Mouse (Mus musculus) hindbrain, embryonic 14.5 days (tissue): ENCODE measurements around the gene Tcerg1l. TPM values are rescaled to one million over a fixed set of nuclear protein-coding genes. Genes with fewer than 3 reads are reported as not detected.

Experiments
- ATAC-seq: fragments of 200-750 bp; cut with Nextera tagmentation; 2 replicates; pipeline ENCODE4 v1.8.0; 2017; ENCODE audit warnings: moderate number of reproducible peaks, mild to moderate bottlenecking, moderate TSS enrichment, moderate library complexity; ENCODE audit not compliant: low FRiP score
- DNase-seq: peaks from one replicate; pipeline ENCODE4 v3.0.0-alpha.2; 2015; ENCODE audit warnings: low spot score
- H3K27ac ChIP-seq: fragments of 300-500 bp; sonication (generic); 2 replicates; pipeline ENCODE4 v1.5.1; 2014; ENCODE audit warnings: mild to moderate bottlenecking, moderate library complexity
- H3K27me3 ChIP-seq: fragments of 300-500 bp; sonication (generic); 2 replicates; pipeline ENCODE4 v1.6.1; 2014; ENCODE audit warnings: mild to moderate bottlenecking, low read length, mixed read lengths; ENCODE audit not compliant: control insufficient read depth, insufficient read depth
- H3K36me3 ChIP-seq: fragments of 300-500 bp; sonication (generic); replicated peaks from 2 replicates; pipeline ENCODE4 v1.6.1; 2014; ENCODE audit not compliant: control insufficient read depth, insufficient read depth
- H3K4me1 ChIP-seq: fragments of 300-500 bp; sonication (generic); replicated peaks from 2 replicates; pipeline ENCODE4 v1.6.1; 2014; ENCODE audit warnings: antibody characterized with exemption, low read length, mixed read lengths; ENCODE audit not compliant: control insufficient read depth, insufficient read depth
- H3K4me2 ChIP-seq: fragments of 300-500 bp; sonication (generic); replicated peaks from 2 replicates; pipeline ENCODE4 v1.6.1; 2014; ENCODE audit warnings: mild to moderate bottlenecking, moderate library complexity
- H3K4me3 ChIP-seq: fragments of 300-500 bp; sonication (generic); replicated peaks from 2 replicates; pipeline ENCODE4 v1.5.1; 2014; ENCODE audit warnings: mild to moderate bottlenecking, low read length
- H3K9ac ChIP-seq: fragments of 300-500 bp; sonication (generic); 2 replicates; pipeline ENCODE4 v1.6.1; 2014
- H3K9me3 ChIP-seq: fragments of 300-500 bp; sonication (generic); 2 replicates; pipeline ENCODE4 v1.6.1; 2016; ENCODE audit warnings: low read length; ENCODE audit not compliant: control insufficient read depth
- WGBS: fragments of 180-500 bp; shearing (Covaris S2); extraction: QIAGEN DNeasy Blood & Tissue Kit; methylation state at CpG from one replicate; pipeline ENCODE4 v1.1.7; 2014; 5-methylcytosine and 5-hydroxymethylcytosine counted together
- polyA plus RNA-seq: library from polyadenylated mRNA; unstranded; fragments of >200 nt; fragmentation: Nextera tagmentation; extraction: Ambion mirVana; gene quantifications from 2 replicates; pipeline ENCODE4 v1.2.1, GENCODE M21; 2014

The Tcerg1l gene
- polyA plus RNA-seq, 1 experiment from 2014 or later, result 39.7 TPM

DNA sequence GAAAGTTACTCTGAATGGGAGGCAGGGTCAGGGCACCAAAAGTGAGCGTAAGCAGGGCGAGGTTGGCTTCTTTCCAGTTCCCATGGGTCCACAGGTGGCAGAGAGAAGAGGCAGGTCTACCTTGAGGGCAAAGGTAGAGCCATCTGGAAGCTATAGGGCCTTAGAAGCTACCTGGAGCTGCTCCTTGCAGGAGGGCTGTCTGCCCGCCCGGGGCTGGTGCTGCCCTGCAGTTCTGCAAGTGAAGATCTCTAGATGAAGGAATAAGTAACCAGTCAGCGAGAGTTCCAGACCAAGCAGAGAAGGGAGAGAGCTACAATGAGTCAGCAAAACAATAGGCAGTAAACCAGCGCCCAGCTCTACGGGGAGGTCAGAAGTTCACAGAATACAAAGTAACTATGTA, 22.0 kb downstream of the Tcerg1l start:
- Histone ChIP-seq H3K27ac (no peak overlapping the region), H3K27me3 (no peaks in the 10 kb centered on the region), H3K9ac (no peak overlapping the region), H3K4me1 (0 out of 2 replicates have a peak, but pooled peaks cover 3% of the 10 kb centered on the region), H3K9me3 (no peaks in the 10 kb centered on the region), H3K4me2 (no peak overlapping the region), H3K36me3 (no peaks in the 10 kb centered on the region), H3K4me3 (no peak overlapping the region)
- DNase-seq (no peak), ATAC-seq (no peak)
- 51% methylated on average over 7 of the region's 7 CpGs for WGBS

DNA sequence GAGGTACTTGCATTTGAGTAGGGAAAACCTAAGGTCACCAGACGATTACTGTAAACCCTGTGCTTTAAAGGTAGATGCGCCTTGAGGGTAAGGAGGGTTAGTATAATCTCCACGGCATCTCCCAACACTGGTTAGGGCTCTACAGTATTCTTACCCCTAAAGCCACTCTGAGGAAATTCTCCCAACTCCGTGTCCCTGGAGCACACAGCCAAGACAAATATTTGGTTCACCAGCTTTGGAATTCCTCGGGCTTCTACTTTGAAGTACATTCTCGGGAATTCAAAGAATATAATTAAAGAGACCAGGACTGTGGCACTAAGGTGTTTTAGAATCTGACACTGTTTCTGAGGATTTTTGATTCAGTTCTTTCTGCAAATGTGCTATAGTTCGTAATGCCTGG, 23.2 kb downstream of the Tcerg1l start:
- 75% methylated on average over 7 of the region's 7 CpGs for WGBS
- no peak for ATAC-seq
- Histone ChIP-seq H3K27ac (no peak overlapping the region), H3K9me3 (no peaks in the 10 kb centered on the region), H3K36me3 (no peaks in the 10 kb centered on the region), H3K27me3 (no peaks in the 10 kb centered on the region), H3K4me1 (no peaks in the 10 kb centered on the region), H3K4me2 (no peak overlapping the region), H3K9ac (no peak overlapping the region), H3K4me3 (no peak overlapping the region)
- DNase-seq, result no peak

DNA sequence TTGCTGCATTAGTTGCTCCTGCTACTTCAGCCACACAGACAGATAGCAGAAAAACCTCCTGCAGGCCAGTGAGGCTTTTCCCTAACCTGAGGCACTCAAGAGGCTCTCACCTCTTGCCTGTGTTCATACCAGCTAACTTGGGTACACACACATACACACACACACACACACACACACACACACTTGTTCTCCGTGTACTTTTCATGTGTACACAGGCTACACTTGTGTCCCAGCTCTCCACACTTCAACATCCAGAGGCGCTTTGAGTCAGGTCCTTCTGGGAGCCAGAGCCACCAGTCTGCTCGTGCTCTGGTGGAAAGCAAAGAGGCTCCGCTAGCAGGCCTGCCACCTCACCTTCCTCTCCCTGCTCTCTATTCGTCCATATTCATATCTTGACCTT, 24.0 kb downstream of the Tcerg1l start:
- no peak for ATAC-seq
- Histone ChIP-seq H3K4me3 (no peak overlapping the region), H3K4me2 (no peak overlapping the region), H3K9me3 (no peaks in the 10 kb centered on the region), H3K27ac (no peak overlapping the region), H3K27me3 (no peaks in the 10 kb centered on the region), H3K9ac (no peak overlapping the region), H3K4me1 (no peaks in the 10 kb centered on the region), H3K36me3 (no peaks in the 10 kb centered on the region)
- no peak for DNase-seq
- 81% methylated on average over 5 of the region's 5 CpGs for WGBS

DNA sequence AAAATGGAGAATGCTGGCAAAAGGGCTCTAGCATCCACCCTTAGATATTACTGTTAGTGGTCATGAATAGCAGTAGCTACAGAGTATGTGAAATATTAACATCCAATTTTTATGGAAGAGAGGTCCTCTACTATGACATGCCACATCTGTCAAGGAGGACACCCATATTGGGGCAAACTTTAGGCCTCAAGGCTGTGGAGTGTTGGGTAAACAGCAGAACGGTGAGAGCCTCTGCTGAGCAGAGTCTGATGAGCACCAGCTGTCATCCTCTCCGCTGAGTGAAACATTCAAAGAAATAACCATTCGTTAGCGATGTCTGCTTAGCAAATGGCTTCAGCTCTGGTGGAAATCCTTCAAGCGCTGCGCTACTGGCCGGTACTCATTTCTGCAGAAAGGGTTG, 30.0 kb downstream of the Tcerg1l start:
- Histone ChIP-seq H3K27ac (no peak overlapping the region), H3K36me3 (no peaks in the 10 kb centered on the region), H3K9ac (no peak overlapping the region), H3K4me1 (no peaks in the 10 kb centered on the region), H3K4me3 (no peak overlapping the region), H3K4me2 (no peak overlapping the region), H3K9me3 (no peaks in the 10 kb centered on the region), H3K27me3 (no peaks in the 10 kb centered on the region)
- DNase-seq (no peak), ATAC-seq (no peak)
- 84% methylated on average over 7 of the region's 7 CpGs for WGBS

DNA sequence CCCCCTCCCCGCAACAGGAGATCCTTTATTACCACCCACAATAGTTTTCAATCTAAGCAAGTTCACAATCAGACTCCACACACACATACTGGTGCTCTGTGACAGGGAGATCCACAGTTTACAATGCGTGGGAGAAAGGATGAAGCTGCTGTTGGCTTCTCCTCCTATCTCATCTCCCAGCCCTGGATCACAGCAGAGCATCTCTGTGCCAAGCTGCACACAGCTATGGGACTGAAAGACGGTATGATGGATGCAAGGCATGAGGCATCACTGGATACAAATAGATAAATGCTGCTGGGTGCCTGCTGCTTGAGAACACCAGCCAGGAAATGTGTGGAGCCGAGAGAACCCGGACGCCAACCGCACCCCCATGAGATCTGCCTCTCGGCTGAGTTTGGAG, 32.0 kb downstream of the Tcerg1l start:
- H3K9ac ChIP-seq, result no peak overlapping the region
- ATAC-seq, result no peak
- no peak for DNase-seq
- no peaks in the 10 kb centered on the region for H3K27me3 ChIP-seq
- 81% methylated on average over 8 of the region's 8 CpGs for WGBS
- no peaks in the 10 kb centered on the region for H3K9me3 ChIP-seq
- no peak overlapping the region for H3K4me2 ChIP-seq
- no peaks in the 10 kb centered on the region for H3K4me1 ChIP-seq
- H3K4me3 ChIP-seq, result no peak overlapping the region
- H3K36me3 ChIP-seq, result no peaks in the 10 kb centered on the region
- no peak overlapping the region for H3K27ac ChIP-seq

DNA sequence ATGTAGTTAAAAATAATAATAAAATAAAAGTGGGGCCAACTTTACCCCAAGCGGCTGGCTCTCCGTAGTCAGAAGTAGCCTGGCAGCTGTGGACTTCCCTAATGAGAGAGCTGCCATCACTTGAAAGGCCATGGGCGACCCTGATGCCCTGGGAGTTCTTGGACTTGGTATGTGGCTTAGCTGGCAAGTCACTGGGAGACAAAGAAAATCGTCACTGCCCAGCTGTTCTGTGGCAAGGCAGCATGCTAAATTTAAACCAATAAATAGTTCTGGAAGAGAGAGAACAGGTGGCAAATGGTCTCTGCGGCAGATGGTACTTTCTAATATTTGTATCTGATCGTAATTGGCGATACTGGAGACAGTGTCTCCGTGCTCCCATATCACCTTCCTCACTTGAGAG, 40.1 kb downstream of the Tcerg1l start:
- Histone ChIP-seq H3K4me2 (no peak overlapping the region), H3K27ac (no peak overlapping the region), H3K9me3 (no peaks in the 10 kb centered on the region), H3K4me3 (no peak overlapping the region), H3K27me3 (no peaks in the 10 kb centered on the region), H3K4me1 (no peaks in the 10 kb centered on the region), H3K9ac (no peak overlapping the region), H3K36me3 (no peaks in the 10 kb centered on the region)
- WGBS, result 65% methylated on average over 8 of the region's 8 CpGs
- DNase-seq (no peak), ATAC-seq (no peak)

DNA sequence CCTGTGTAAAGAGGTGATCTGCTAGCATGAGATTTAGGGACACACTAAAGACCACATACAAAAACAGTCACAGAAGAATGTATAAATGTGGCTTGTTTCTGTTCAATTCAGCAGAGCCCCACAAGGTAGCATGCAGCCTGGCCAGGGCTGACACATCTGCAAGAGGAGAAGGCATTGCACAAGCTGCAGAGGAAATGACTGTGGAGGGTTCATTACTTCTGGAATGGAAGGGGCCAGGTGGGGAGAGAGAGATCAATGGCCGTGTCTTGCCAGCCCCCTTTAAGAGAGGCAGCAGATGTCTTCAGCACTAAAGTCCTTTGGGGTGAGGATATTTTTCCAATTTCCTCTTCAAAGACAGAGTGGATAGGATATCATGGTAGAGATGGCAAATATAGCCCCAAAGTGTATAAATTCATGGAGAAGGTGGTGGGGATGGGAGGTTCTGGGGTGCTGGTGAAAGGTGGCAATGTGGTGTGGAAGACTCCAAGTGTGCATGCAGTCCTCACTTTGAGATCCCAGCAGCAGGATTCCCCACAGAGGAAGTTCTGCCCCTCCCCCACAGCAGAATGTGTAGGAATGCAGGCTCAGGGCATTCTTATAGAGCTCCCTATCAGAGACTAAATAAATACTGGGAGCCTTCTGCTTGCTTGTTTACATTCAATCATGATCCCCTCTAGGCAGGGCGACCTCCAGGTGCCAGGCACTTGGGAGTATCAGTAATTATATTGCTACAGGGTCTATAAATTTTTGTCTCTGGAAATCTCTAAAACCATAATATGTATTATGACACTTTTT, 40.7 kb downstream of the Tcerg1l start:
- Histone ChIP-seq H3K4me1 (no peaks in the 10 kb centered on the region), H3K9me3 (no peaks in the 10 kb centered on the region), H3K4me3 (no peak overlapping the region), H3K27me3 (no peaks in the 10 kb centered on the region), H3K27ac (no peak overlapping the region), H3K36me3 (no peaks in the 10 kb centered on the region), H3K9ac (no peak overlapping the region), H3K4me2 (no peak overlapping the region)
- DNase-seq (no peak), ATAC-seq (no peak)
- WGBS, result 49% methylated on average over 2 of the region's 2 CpGs

DNA sequence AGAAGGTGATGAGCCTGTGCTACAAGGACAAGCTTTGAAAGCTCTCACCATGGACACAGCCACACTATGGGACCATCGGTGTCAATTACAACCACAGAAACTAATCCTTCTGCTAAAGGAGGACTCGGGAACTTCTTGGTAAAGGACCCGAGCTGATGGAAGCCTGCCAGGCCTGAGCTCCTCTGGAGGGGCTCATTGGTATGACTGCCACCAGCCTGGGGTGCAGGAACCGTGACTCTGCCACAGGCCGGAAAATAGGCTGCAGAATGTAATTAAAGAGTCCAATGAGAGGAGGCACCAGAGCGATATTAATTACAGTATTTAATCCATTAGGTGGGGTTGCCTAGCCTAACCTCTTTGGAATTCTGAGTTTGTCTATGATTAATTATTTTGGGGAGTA, 52.1 kb downstream of the Tcerg1l start:
- no peak overlapping the region for H3K4me2 ChIP-seq
- no peak overlapping the region for H3K4me3 ChIP-seq
- H3K4me1 ChIP-seq, result no peaks in the 10 kb centered on the region
- no peak overlapping the region for H3K27ac ChIP-seq
- H3K27me3 ChIP-seq, result no peaks in the 10 kb centered on the region
- WGBS, result 53% methylated on average over 6 of the region's 6 CpGs
- H3K9me3 ChIP-seq, result no peaks in the 10 kb centered on the region
- H3K36me3 ChIP-seq, result no peaks in the 10 kb centered on the region
- ATAC-seq (peak; percentile 37; the same call in 1 of the 2 replicates), DNase-seq (peak; percentile 41)
- no peak overlapping the region for H3K9ac ChIP-seq

DNA sequence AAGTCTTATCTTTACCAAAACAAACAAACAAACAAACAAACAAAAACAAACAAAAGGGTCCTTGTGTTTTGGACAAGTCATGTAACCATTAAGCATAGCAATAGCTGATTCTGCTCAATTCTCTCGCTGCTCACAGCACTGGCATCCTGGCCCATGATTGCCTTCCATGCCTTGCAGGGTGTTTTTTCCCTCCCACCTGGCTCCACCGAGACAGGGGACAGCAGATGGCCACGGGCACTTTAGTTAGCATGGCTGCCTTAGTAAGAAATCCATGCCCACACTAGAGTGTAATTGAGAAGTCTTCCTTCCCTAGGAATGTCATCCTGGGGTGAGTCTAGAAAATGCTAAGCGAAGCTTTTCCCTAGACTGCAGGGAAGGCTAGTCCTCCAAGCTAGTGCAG, 59.1 kb downstream of the Tcerg1l start:
- Histone ChIP-seq H3K9ac (no peak overlapping the region), H3K4me3 (no peak overlapping the region), H3K4me2 (no peak overlapping the region), H3K27me3 (no peaks in the 10 kb centered on the region), H3K36me3 (no peaks in the 10 kb centered on the region), H3K27ac (no peak overlapping the region), H3K4me1 (0 out of 2 replicates have a peak, but pooled peaks cover 4% of the 10 kb centered on the region), H3K9me3 (no peaks in the 10 kb centered on the region)
- ATAC-seq, result no peak
- DNase-seq, result no peak
- 79% methylated on average over 4 of the region's 4 CpGs for WGBS

DNA sequence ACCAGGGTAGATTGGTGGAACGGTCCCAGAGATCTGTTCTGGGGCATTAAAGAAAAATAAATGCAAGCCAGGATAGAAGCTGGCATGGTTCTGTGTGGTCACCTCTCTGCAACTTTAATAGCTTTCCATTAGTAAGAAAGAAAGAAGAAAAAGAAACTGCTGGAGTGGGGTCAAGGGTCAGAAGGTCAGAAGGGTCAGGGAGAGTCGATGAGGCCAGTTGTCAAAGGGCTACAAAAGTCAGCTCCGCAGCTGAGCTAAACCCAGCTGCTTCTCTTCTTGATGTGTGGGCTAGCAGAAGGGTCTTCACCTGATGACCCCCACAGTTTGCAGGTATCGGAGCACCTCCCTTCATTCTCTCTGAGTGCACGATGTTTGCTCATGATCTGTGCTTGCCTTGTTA, 59.6 kb downstream of the Tcerg1l start:
- Histone ChIP-seq H3K9ac (no peak overlapping the region), H3K27me3 (no peaks in the 10 kb centered on the region), H3K4me3 (no peak overlapping the region), H3K9me3 (no peaks in the 10 kb centered on the region), H3K27ac (no peak overlapping the region), H3K36me3 (no peaks in the 10 kb centered on the region), H3K4me1 (0 out of 2 replicates have a peak, but pooled peaks cover 4% of the 10 kb centered on the region), H3K4me2 (no peak overlapping the region)
- DNase-seq (no peak), ATAC-seq (no peak)
- WGBS, result 19% methylated on average over 5 of the region's 5 CpGs
